Comparison of ENCODE assay signal across 20 mouse cellular contexts in the genomic region with DNA sequence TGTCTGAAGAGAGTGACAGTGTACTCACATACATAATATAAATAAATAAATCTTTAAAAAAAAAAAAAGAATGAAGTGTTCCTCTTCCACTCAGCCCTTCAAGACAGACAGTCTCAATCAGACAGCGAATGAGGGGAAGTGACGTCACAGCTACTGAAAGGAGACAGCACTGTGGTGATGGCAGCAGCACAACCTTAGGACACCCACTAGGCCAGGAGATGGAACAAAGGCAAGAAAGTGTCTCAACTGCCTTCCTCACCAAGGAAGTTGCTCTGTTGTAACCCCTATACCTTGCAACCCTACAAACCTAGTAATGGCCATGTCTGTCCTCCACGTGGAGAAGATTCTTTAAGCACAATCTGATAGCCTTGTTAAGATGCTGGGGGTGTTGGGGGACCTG.
DNase-seq lines count a peak whose midpoint lies in the region; ATAC-seq lines count a peak whose summit lies in the region.
"Had no signal": no experiment of that assay in that cellular context is flagged by ENCODE, and none has a peak within 500 bp of the region (broad histone marks: within the 10 kb centered on the region; RNA-seq: fewer than 3 reads in every experiment).

No protein-coding gene starts in this region.

- ATAC-seq in granulocyte monocyte progenitor cell, adult 5-6 weeks (replicated peaks; ENCODE audit: poor library complexity, severe bottlenecking): peak; percentile 66
- peak; percentile 37 to 39; a peak in 2 of 4 replicates for ATAC-seq in hematopoietic stem cell, adult 5-6 weeks (replicated peaks in 1 of 2; ENCODE audit: insufficient read depth in 1 of 2, low FRiP score in 2 of 2, low TSS enrichment in 1 of 2, low read depth in 1 of 2, poor library complexity in 2 of 2, severe bottlenecking in 2 of 2)
- ATAC-seq in megakaryocyte progenitor cell, adult 5-6 weeks (replicated peaks; ENCODE audit: poor library complexity): peak; percentile 60
- ATAC-seq in forebrain, embryonic 11.5 days (replicated peaks; ENCODE audit: low FRiP score): no peak
- ATAC-seq: forebrain, embryonic 14.5 days; forebrain, embryonic 16.5 days had no signal

- H3K27me3 ChIP-seq in forebrain, embryonic 11.5 days (ENCODE audit: control insufficient read depth, insufficient read depth, low read length): no peaks in the 10 kb centered on the region
- H3K27me3 ChIP-seq: embryonic facial prominence, embryonic 12.5 days; forebrain, embryonic 12.5 days had no signal

- H3K9me3 ChIP-seq in forebrain, embryonic 11.5 days (ENCODE audit: control insufficient read depth, low read length): no peaks in the 10 kb centered on the region
- H3K9me3 ChIP-seq: embryonic facial prominence, embryonic 10.5 days; embryonic facial prominence, embryonic 12.5 days; forebrain, embryonic 12.5 days had no signal

- H3K4me1 ChIP-seq in forebrain, embryonic 11.5 days (replicated peaks; ENCODE audit: control insufficient read depth, insufficient read depth, low read length): 0 out of 2 replicates have a peak, but pooled peaks cover 3% of the 10 kb centered on the region

- H3K4me2 ChIP-seq in forebrain, embryonic 11.5 days (ENCODE audit: low read depth, low read length, severe bottlenecking): no peak overlapping the region
- H3K4me2 ChIP-seq: embryonic facial prominence, embryonic 12.5 days; forebrain, embryonic 12.5 days had no signal

- no peak overlapping the region for H3K27ac ChIP-seq in forebrain, embryonic 11.5 days (ENCODE audit: low read depth, low read length)
- H3K27ac ChIP-seq: embryonic facial prominence, embryonic 10.5 days; embryonic facial prominence, embryonic 12.5 days; forebrain, embryonic 12.5 days had no signal

- no peaks in the 10 kb centered on the region for H3K36me3 ChIP-seq in forebrain, embryonic 11.5 days (ENCODE audit: control insufficient read depth, insufficient read depth, low read length)

- no peak overlapping the region for H3K4me3 ChIP-seq in forebrain, embryonic 11.5 days (ENCODE audit: low read depth, low read length)
- H3K4me3 ChIP-seq: embryonic facial prominence, embryonic 10.5 days; embryonic facial prominence, embryonic 12.5 days; forebrain, embryonic 12.5 days had no signal

- 97% methylated on average over 3 of the region's 3 CpGs for WGBS in forebrain, embryonic 11.5 days

- H3K9ac ChIP-seq in forebrain, embryonic 11.5 days (ENCODE audit: low read length): no peak overlapping the region
- H3K9ac ChIP-seq: embryonic facial prominence, embryonic 12.5 days; forebrain, embryonic 12.5 days had no signal

- DNase-seq in forebrain, embryonic 11.5 days (ENCODE audit: low spot score): no peak
- no peak for DNase-seq in cerebellum, postnatal 4 days (ENCODE audit: low spot score in 2 of 2)
- no peak for DNase-seq in spleen, postnatal 36 days (ENCODE audit: low spot score in 2 of 2)
- DNase-seq: adrenal gland, adult 2 months; adrenal gland, postnatal 10 days; adrenal gland, postnatal 25 days; cerebellum, adult 11 months; cerebellum, adult 18-20 months; cerebellum, adult 8-10 months; cerebellum, adult 9-11 months; cerebellum, postnatal 14 days; cerebellum, postnatal 36 days had no signal
